Mouse (Mus musculus): ENCODE measurements around the gene Fam107b.

The Fam107b gene

GRCm38 (mm10) chr2:3608868-3609854, 38.9 kb downstream of the Fam107b start:
- no peak for DNase-seq (ENCODE audit: low spot score)

- no peak for DNase-seq (ENCODE audit: low spot score)
These were observed 48.2 kb downstream of the Fam107b start for GRCm38 (mm10) chr2:3618446-3618845.

- DNase-seq (ENCODE audit: low spot score): no peak
These were observed 51.3 kb downstream of the Fam107b start for GRCm38 (mm10) chr2:3621568-3621967.

- DNase-seq (ENCODE audit: low spot score): no peak
These were observed 51.9 kb downstream of the Fam107b start for GRCm38 (mm10) chr2:3622158-3622557.

DNA sequence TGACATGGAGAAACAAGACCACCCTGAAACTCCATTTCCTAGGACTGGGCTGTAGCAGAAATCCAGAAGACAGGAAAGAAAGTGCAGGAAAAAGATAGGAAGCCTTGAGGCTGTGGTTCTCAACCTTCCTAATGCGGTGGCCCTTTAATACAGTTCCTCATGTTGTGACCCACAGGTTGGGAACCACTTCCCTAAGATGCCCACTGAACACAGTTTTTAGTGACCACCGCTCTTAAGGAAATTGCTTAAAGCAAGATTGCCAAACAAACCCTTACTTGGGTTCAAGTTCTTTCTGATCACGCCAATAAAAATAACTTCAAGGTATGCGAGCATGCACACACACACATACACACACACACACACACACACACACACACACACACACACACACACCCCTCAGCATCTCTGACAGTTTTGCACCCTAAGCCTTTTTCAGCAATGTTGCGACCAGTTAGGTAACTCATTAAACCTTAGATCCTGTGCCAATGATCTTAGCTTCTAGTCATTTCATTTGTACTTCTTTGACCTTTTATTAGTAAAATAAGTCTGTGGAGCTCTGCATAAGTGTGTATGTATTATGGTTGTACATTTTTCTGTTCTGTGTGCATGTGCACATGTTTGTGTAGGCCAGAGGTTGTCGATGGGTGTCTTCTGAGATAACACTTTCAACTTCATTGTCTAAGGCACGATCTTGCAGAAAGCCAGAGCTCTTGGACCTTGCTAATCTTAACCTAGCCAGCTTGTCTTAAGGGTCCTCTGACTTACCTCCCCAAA, 53.1 kb downstream of the Fam107b start:
- no peak for DNase-seq (ENCODE audit: low spot score)

GRCm38 (mm10) chr2:3623981-3624584, 53.8 kb downstream of the Fam107b start:
- DNase-seq (ENCODE audit: low spot score): no peak

DNA sequence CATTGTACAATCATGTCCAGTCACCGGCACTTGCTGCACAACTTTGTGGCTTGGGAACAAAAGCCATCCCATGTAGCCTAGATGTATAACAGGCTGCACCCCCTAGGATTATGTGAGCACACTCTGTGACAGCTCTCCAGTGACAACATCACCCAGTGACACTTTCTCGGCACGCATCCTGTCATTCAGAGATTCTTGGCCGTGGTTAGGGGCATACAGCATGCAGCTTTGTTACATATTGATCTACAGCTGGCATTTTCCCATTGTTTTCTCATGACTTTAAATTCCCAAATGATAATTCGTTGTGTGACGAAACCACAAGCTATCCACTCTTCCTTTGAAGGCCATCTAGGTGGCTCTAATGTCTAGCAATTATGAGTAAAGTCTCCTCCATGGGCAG, 58.8 kb downstream of the Fam107b start:
- no peak for DNase-seq (ENCODE audit: low spot score)

DNA sequence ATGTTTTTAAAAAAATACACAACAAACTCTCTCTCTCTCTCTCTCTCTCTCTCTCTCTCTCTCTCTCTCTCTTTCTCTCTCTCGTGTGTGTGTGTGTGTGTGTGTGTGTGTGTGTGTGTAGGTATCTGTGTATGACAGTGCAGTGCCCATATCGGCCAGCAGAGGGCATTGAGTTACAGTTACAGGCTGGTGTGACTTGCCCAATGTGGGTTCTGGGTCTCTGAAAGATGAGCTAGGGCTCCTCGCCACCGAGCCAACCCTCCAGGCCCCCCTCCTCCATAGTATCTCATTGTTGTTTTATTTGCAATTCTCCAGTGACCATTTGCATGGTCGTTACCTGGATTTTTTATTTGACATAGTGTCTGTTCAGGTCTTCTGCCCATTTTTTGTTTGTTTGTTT, 59.5 kb downstream of the Fam107b start:
- DNase-seq (ENCODE audit: low spot score): no peak

DNA sequence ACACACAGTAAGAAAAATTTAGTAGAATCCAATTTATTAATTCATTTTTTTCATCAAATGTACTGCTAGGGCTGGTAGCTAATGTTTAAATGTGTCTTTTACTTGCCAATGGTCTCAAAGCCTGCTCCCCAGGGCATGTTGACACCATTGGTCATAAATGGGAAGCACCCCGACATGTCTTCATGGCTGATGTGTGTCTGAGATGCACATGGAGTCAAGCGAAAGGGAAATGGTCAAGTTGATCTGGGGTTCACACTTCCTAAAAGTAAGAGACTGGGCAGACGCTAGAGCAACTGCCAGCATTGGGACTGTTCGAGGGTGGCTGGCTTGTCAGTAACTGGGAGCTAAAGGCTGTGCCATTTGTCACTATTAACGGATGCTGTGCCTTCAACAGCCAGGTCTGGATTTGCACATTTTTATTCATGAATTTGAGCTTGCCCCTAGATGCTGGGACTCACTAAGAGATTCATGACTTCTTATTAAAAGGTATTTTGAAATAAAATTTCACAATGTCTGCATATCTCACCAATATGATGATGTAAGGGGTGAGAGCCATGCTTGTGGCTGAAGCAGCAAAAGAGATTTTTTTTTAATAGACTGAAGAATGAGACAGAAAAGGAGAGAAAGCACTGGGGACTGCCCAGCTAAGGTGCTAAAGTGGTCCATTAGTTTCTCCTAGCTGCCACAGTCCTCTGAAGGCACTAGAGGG, 60.6 kb downstream of the Fam107b start:
- DNase-seq (ENCODE audit: low spot score): no peak

GRCm38 (mm10) chr2:3633137-3633536, 62.8 kb downstream of the Fam107b start:
- DNase-seq (ENCODE audit: low spot score): no peak

DNA sequence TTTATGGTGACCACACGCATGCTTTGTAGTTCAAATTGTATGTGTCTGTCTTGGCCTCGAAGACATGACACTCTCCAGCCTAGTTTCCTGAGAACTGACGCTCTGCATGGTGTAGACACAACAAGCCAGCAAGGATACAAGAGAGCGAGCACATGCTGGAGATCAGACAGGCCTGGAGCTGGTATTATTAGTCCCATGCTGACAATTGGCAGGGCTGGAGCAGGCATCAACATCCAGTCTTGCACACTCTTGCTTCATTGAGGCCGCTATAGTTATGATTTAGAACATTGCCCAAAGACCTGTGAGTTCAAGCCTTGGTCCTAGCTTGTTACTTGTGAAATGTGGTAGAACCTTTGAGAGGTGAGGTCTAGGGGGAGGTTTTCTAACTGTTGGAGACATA, 66.5 kb downstream of the Fam107b start:
- DNase-seq (ENCODE audit: low spot score): no peak

DNA sequence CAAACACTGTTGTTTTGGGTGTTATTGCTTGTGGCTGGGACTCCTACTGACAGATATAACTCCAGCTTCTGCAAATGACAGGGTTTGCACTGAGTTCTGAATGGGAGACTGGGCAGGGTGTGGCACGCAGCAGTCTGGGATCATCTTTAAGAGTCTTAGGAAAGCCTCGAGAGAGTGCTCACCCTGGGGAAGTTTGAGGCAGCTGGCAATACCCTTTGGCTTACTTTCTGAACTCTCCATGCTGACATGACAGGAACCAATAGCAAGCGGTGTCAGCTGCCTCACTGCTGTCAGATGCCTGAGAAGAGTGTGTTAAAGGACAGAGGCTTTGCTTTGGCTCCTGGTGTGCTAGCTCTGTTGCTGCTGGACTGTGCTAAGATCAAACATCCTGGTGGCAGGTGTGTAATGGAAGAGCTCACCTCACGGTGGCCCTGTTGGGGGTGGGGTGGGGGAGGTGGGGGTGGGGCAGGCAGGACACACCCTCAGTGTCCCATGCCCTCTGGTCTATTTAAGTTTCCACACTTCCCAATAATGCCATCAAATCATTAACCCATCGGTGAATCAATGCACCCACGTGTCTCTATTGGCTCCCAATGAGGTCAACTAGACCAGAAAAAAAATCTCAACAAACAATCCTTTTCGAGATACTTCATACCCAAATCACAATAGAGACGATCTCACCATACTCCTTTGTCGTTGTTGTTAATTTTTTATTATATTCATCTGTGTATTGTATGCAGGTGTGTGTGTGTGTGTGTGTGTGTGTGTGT, 70.9 kb downstream of the Fam107b start:
- DNase-seq (ENCODE audit: low spot score): no peak

DNA sequence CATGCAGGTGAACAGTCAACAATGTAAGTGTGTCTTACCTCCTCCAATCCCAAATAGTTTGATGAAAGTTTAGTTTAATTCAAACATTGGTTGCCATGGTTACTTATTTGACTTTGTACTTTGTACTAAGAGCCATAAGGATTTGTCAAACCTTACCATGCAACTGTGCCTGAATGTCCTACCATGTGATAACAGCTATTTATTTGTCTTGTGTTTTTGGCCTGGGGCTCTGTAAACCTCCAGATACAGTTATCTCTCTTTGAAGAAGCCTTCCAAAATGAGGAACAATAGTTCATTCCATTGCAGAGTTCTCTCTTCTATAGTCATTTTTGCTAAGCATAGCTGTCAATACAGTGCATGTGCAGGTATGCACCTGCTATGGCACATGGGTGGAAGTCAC, 72.7 kb downstream of the Fam107b start:
- no peak for DNase-seq (ENCODE audit: low spot score)

GRCm38 (mm10) chr2:3645741-3646140, 75.5 kb downstream of the Fam107b start:
- DNase-seq (ENCODE audit: low spot score): no peak

GRCm38 (mm10) chr2:3649171-3649570, 78.9 kb downstream of the Fam107b start:
- DNase-seq (ENCODE audit: low spot score): no peak

DNA sequence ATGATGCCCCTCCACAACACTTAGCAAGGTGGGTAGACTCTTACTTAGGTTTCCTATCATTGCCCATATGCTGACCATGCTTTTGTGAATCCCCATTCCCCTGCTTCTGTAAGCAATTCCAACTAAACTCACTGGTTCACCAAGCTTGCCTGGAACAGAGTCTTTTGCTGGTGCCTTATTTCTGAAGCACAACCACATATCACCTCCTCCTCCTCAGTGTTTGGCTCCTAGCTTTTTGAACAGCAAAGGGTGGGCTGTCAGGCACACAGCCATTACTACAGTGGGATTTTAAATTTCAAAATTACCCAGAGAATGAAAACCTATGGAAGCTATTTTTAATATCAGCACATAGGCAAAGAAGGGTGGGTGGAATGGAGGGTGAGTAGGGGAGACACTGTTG, 84.3 kb downstream of the Fam107b start:
- DNase-seq (ENCODE audit: low spot score): no peak

- no peak for DNase-seq (ENCODE audit: low spot score)
These were observed 85.8 kb downstream of the Fam107b start for GRCm38 (mm10) chr2:3656091-3656490.

DNA sequence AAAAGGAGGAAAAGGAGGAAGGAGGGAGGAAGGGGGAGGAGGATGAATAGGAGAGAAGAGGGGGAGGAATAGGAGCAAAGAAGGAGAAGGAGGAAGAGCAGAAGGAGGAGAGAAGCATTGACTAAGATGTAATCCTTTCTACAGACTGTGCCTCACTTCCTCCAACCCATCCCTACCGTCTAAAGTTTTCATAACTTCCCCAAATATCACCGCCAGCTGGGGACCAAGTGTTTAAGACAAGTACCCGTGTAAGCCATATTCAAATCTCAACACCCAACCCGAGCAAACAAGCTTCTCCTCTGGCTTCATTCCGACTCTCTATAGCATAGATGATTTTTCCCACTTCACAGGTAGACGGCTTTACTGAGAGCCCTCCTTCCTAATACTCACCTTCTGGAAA, 86.5 kb downstream of the Fam107b start:
- DNase-seq (ENCODE audit: low spot score): no peak

DNA sequence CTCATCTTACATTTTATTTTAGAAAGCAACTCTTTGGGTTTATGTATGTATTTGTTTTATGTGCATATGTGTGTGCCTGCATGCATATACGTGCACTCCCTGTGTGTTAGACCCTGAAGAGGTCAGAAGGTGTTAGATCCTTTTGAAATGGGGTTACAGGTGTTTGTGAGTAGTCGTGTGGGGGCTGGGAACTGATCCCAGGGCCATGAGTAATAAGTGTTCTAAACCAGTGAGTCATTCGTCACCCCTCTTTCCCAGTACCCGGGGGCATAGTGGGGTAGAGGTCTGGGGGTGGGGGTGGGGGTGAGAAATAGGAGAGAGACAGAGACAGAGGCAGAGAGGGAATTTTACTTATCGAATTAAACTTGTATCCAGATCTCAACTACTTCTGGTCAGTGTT, 87.1 kb downstream of the Fam107b start:
- no peak for DNase-seq (ENCODE audit: low spot score)

- DNase-seq (ENCODE audit: low spot score): no peak
These were observed 87.8 kb downstream of the Fam107b start for GRCm38 (mm10) chr2:3657811-3658730.

All from embryo, embryonic 10 days (tissue).